9 mouse cellular contexts compared by ENCODE assay signal in genomic region chr17:75931022-75931421, GRCm38 (mm10).
A peak's percentile ranks its signal among the peaks of the same experiment; 100 is the strongest.
DNase-seq lines count a peak whose midpoint lies in the region; ATAC-seq lines count a peak whose summit lies in the region.
"Had no signal": no experiment of that assay in that cellular context is flagged by ENCODE, and none has a peak within 500 bp of the region (broad histone marks: within the 10 kb centered on the region; RNA-seq: fewer than 3 reads in every experiment).

No protein-coding gene starts in this region.

- H3K27ac ChIP-seq in forebrain, embryonic 11.5 days (ENCODE audit: low read depth, low read length), result no peak overlapping the region
- no peak overlapping the region for H3K27ac ChIP-seq in forebrain, embryonic 10.5 days
- H3K27ac ChIP-seq in embryonic facial prominence, embryonic 14.5 days (replicated peaks; ENCODE audit: low read depth, low read length), result no peak overlapping the region

- no peak overlapping the region for H3K9ac ChIP-seq in forebrain, embryonic 11.5 days (ENCODE audit: low read length)
- no peak overlapping the region for H3K9ac ChIP-seq in embryonic facial prominence, embryonic 14.5 days (ENCODE audit: low read depth, low read length)

- H3K27me3 ChIP-seq in forebrain, embryonic 11.5 days (ENCODE audit: control insufficient read depth, insufficient read depth, low read length), result no peaks in the 10 kb centered on the region
- no peaks in the 10 kb centered on the region for H3K27me3 ChIP-seq in forebrain, embryonic 10.5 days (ENCODE audit: poor library complexity, severe bottlenecking)
- H3K27me3 ChIP-seq in embryonic facial prominence, embryonic 14.5 days (replicated peaks; ENCODE audit: control insufficient read depth, insufficient read depth, low read length), result no peaks in the 10 kb centered on the region
- H3K27me3 ChIP-seq: megakaryocyte, embryonic 14.5 days had no signal

- 61% methylated on average over 1 of the region's 1 CpGs for WGBS in forebrain, embryonic 11.5 days
- 60% methylated on average over 1 of the region's 1 CpGs for WGBS in forebrain, embryonic 10.5 days
- WGBS in embryonic facial prominence, embryonic 14.5 days, result 58% methylated on average over 1 of the region's 1 CpGs

- H3K4me3 ChIP-seq in forebrain, embryonic 11.5 days (ENCODE audit: low read depth, low read length), result no peak overlapping the region
- no peak overlapping the region for H3K4me3 ChIP-seq in forebrain, embryonic 10.5 days
- no peak overlapping the region for H3K4me3 ChIP-seq in embryonic facial prominence, embryonic 14.5 days (ENCODE audit: low read depth, low read length)
- H3K4me3 ChIP-seq: megakaryocyte, embryonic 14.5 days had no signal

- no peaks in the 10 kb centered on the region for H3K36me3 ChIP-seq in forebrain, embryonic 11.5 days (ENCODE audit: control insufficient read depth, insufficient read depth, low read length)
- no peaks in the 10 kb centered on the region for H3K36me3 ChIP-seq in forebrain, embryonic 10.5 days (replicated peaks)
- H3K36me3 ChIP-seq in embryonic facial prominence, embryonic 14.5 days (ENCODE audit: control insufficient read depth, insufficient read depth, low read length), result no peaks in the 10 kb centered on the region

- H3K4me1 ChIP-seq in forebrain, embryonic 11.5 days (replicated peaks; ENCODE audit: control insufficient read depth, insufficient read depth, low read length), result no peaks in the 10 kb centered on the region
- no peaks in the 10 kb centered on the region for H3K4me1 ChIP-seq in forebrain, embryonic 10.5 days
- H3K4me1 ChIP-seq in embryonic facial prominence, embryonic 14.5 days (ENCODE audit: control insufficient read depth, insufficient read depth, low read length), result no peaks in the 10 kb centered on the region
- H3K4me1 ChIP-seq: megakaryocyte, embryonic 14.5 days had no signal

- peak; percentile 78 for ATAC-seq in forebrain, embryonic 11.5 days (replicated peaks; ENCODE audit: low FRiP score)
- no peak for ATAC-seq in embryonic facial prominence, embryonic 14.5 days (ENCODE audit: low read depth)

- no peaks in the 10 kb centered on the region for H3K9me3 ChIP-seq in forebrain, embryonic 11.5 days (ENCODE audit: control insufficient read depth, low read length)
- no peaks in the 10 kb centered on the region for H3K9me3 ChIP-seq in forebrain, embryonic 10.5 days
- H3K9me3 ChIP-seq in embryonic facial prominence, embryonic 14.5 days (ENCODE audit: control insufficient read depth, low read length), result no peaks in the 10 kb centered on the region
- H3K9me3 ChIP-seq: megakaryocyte, embryonic 14.5 days had no signal

- no peak for DNase-seq in forebrain, embryonic 11.5 days (ENCODE audit: low spot score)
- no peak for DNase-seq in forebrain, embryonic 10.5 days (ENCODE audit: extremely low spot score, low spot score)
- peak; percentile 36 for DNase-seq in ovary, postnatal 14 days (ENCODE audit: low spot score)
- no peak for DNase-seq in ovary, postnatal 10 days (ENCODE audit: low spot score)
- DNase-seq in embryonic facial prominence, embryonic 14.5 days (ENCODE audit: low spot score), result peak; percentile 34
- peak; percentile 17 to 54 for DNase-seq in left cerebral cortex, adult 18-20 months (ENCODE audit: low spot score in 2 of 2)
- peak; percentile 75 for DNase-seq in retina, embryonic 14.5 days (ENCODE audit: low spot score)
- DNase-seq in spleen, postnatal 10 days (ENCODE audit: low spot score in 2 of 2), result no peak

- no peak overlapping the region for H3K4me2 ChIP-seq in forebrain, embryonic 11.5 days (ENCODE audit: low read depth, low read length, severe bottlenecking)
- no peak overlapping the region for H3K4me2 ChIP-seq in embryonic facial prominence, embryonic 14.5 days (ENCODE audit: low read depth, low read length)

Comparison
In these comparisons a context has a peak if more than half of its experiments do, and no peak if none do; other contexts are left out.
1. DNase-seq: peak in ovary, postnatal 14 days (single experiment), embryonic facial prominence, embryonic 14.5 days (single experiment), left cerebral cortex, adult 18-20 months (2 of 2) and retina, embryonic 14.5 days (single experiment); none in forebrain, embryonic 11.5 days (single experiment), forebrain, embryonic 10.5 days (single experiment), ovary, postnatal 10 days (single experiment) and spleen, postnatal 10 days (0 of 2).